Mouse (Mus musculus) stomach, embryonic 14.5 days (tissue): ENCODE data around the gene Cbfa2t3. TPM values are rescaled to one million over a fixed set of nuclear protein-coding genes. Genes with fewer than 3 reads are reported as not detected.

Source experiments
- ATAC-seq: fragments of 200-750 bp; cut with Nextera tagmentation; 2 replicates; pipeline ENCODE4 v1.8.0; 2017; ENCODE audit warnings: low read depth, moderate TSS enrichment; ENCODE audit not compliant: insufficient number of reproducible peaks, insufficient read depth, low FRiP score
- H3K27ac ChIP-seq: fragments of 300-500 bp; sonication (generic); 2 replicates; pipeline ENCODE4 v1.5.1; 2014; ENCODE audit warnings: mild to moderate bottlenecking, low read length, moderate library complexity, mixed read lengths
- H3K27me3 ChIP-seq: fragments of 300-500 bp; sonication (generic); 2 replicates; pipeline ENCODE4 v1.6.1; 2014; ENCODE audit warnings: low read length, control low read depth, mixed read lengths; ENCODE audit not compliant: control insufficient read depth, insufficient read depth
- H3K36me3 ChIP-seq: fragments of 300-500 bp; sonication (generic); 2 replicates; pipeline ENCODE4 v1.6.1; 2014; ENCODE audit warnings: mild to moderate bottlenecking, control low read depth, low read length, moderate library complexity, mixed read lengths; ENCODE audit not compliant: control insufficient read depth, insufficient read depth
- H3K4me1 ChIP-seq: fragments of 300-500 bp; sonication (generic); 2 replicates; pipeline ENCODE4 v1.6.1; 2014; ENCODE audit warnings: low read length, control low read depth, mixed read lengths; ENCODE audit not compliant: control insufficient read depth, insufficient read depth
- H3K4me2 ChIP-seq: fragments of 300-500 bp; sonication (generic); replicated peaks from 2 replicates; pipeline ENCODE4 v1.6.1; 2014; ENCODE audit warnings: low read depth, low read length, control low read depth
- H3K4me3 ChIP-seq: fragments of 300-500 bp; sonication (generic); 2 replicates; pipeline ENCODE4 v1.5.1; 2014; ENCODE audit warnings: low read depth, low read length, control low read depth
- H3K9ac ChIP-seq: fragments of 300-500 bp; sonication (generic); replicated peaks from 2 replicates; pipeline ENCODE4 v1.6.1; 2014; ENCODE audit warnings: low read depth, mild to moderate bottlenecking, control low read depth, low read length, moderate library complexity, mixed read lengths
- H3K9me3 ChIP-seq: fragments of 300-500 bp; sonication (generic); 2 replicates; pipeline ENCODE4 v1.6.1; 2016; ENCODE audit warnings: low read depth, low read length, control low read depth; ENCODE audit not compliant: control insufficient read depth
- WGBS: fragments of 180-500 bp; shearing (Covaris S2); extraction: QIAGEN DNeasy Blood & Tissue Kit; methylation state at CpG from one replicate; pipeline ENCODE4 v1.1.7; 2014; 5-methylcytosine and 5-hydroxymethylcytosine counted together
- polyA plus RNA-seq: library from polyadenylated mRNA; unstranded; fragments of >200 nt; fragmentation: Nextera tagmentation; extraction: Ambion mirVana; gene quantifications from 2 replicates; pipeline ENCODE4 v1.2.1, GENCODE M21; 2014

Gene Cbfa2t3
- polyA plus RNA-seq, 1 experiment from 2014 or later, result 4.1 TPM

- Histone ChIP-seq H3K9me3 (no peaks in the 10 kb centered on the region), H3K4me3 (no peak overlapping the region), H3K4me1 (0 out of 2 replicates have a peak, but pooled peaks cover 4% of the 10 kb centered on the region), H3K27ac (no peak overlapping the region), H3K9ac (no peak overlapping the region), H3K4me2 (no peak overlapping the region), H3K27me3 (no peaks in the 10 kb centered on the region), H3K36me3 (no peaks in the 10 kb centered on the region)
- ATAC-seq, result no peak
- 45% methylated on average over 4 of the region's 4 CpGs for WGBS
Measured at GRCm38 (mm10) chr8:122737071-122737470, 38.2 kb upstream of the Cbfa2t3 start.

DNA sequence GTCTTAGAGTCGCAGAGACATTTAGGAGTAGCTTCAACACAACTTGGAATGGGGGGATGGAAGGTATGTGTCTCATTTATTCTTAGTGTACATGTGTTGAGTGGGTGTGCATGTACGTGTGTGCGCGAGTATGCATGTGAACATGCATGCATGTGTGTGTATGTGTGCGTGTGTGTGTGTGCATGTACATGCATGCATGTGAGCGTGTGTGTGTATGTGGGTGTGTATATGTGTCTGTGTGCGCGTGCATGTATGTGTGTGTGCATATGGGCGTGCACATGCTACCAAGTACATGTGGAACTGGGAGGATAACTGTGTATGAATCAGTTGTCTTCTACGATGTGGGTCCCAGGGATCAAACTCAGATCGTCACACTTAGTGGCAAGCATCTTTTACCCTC, 37.7 kb upstream of the Cbfa2t3 start:
- no peaks in the 10 kb centered on the region for H3K9me3 ChIP-seq
- H3K4me2 ChIP-seq, result no peak overlapping the region
- H3K4me3 ChIP-seq, result no peak overlapping the region
- H3K9ac ChIP-seq, result no peak overlapping the region
- no peak overlapping the region for H3K27ac ChIP-seq
- WGBS, result 87% methylated on average over 11 of the region's 11 CpGs
- H3K36me3 ChIP-seq, result no peaks in the 10 kb centered on the region
- ATAC-seq, result no peak
- 0 out of 2 replicates have a peak, but pooled peaks cover 4% of the 10 kb centered on the region for H3K4me1 ChIP-seq
- H3K27me3 ChIP-seq, result no peaks in the 10 kb centered on the region

GRCm38 (mm10) chr8:122735542-122736473, 36.9 kb upstream of the Cbfa2t3 start:
- Histone ChIP-seq H3K4me1 (0 out of 2 replicates have a peak, but pooled peaks cover 4% of the 10 kb centered on the region), H3K4me3 (no peak overlapping the region), H3K27ac (no peak overlapping the region), H3K27me3 (no peaks in the 10 kb centered on the region), H3K36me3 (no peaks in the 10 kb centered on the region), H3K4me2 (no peak overlapping the region), H3K9me3 (no peaks in the 10 kb centered on the region), H3K9ac (no peak overlapping the region)
- WGBS, result 44% methylated on average over 19 of the region's 19 CpGs
- peak; percentile 77 for ATAC-seq

GRCm38 (mm10) chr8:122735110-122735509, 36.2 kb upstream of the Cbfa2t3 start:
- H3K9me3 ChIP-seq, result no peaks in the 10 kb centered on the region
- H3K9ac ChIP-seq, result no peak overlapping the region
- H3K36me3 ChIP-seq, result no peaks in the 10 kb centered on the region
- ATAC-seq, result no peak
- 0 out of 2 replicates have a peak, but pooled peaks cover 4% of the 10 kb centered on the region for H3K4me1 ChIP-seq
- no peak overlapping the region for H3K4me2 ChIP-seq
- H3K4me3 ChIP-seq, result no peak overlapping the region
- WGBS, result 54% methylated on average over 3 of the region's 3 CpGs
- no peak overlapping the region for H3K27ac ChIP-seq
- no peaks in the 10 kb centered on the region for H3K27me3 ChIP-seq

GRCm38 (mm10) chr8:122728630-122729029, 29.7 kb upstream of the Cbfa2t3 start:
- no peak for ATAC-seq

DNA sequence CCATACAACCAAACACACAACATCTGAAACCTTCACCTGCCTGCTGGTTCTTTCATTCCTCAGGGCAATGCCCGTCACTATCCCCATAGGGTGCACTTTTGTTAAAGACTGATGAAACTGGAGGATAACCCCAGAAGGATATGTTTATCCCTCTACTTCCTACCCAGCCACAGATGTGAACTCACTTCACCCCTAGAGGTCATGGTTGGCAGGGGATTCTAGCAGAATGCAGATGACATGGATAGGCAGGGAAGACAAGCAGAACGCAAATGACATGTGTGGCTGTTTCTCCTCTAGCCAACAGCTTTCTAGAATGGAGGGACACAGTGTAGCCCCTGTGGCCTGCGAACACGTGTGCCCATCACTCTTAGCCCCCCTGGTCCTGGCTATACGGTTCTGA, 28.5 kb upstream of the Cbfa2t3 start:
- no peaks in the 10 kb centered on the region for H3K4me1 ChIP-seq
- WGBS, result 56% methylated on average over 5 of the region's 5 CpGs
- no peak overlapping the region for H3K27ac ChIP-seq
- H3K27me3 ChIP-seq, result no peaks in the 10 kb centered on the region
- H3K4me3 ChIP-seq, result no peak overlapping the region
- H3K9me3 ChIP-seq, result no peaks in the 10 kb centered on the region
- no peak overlapping the region for H3K9ac ChIP-seq
- ATAC-seq, result no peak
- no peaks in the 10 kb centered on the region for H3K36me3 ChIP-seq
- no peak overlapping the region for H3K4me2 ChIP-seq

More at GRCm38 (mm10) chr8:122728630-122729029, 29.7 kb upstream of the Cbfa2t3 start:
- Histone ChIP-seq H3K4me3 (no peak overlapping the region), H3K4me1 (no peaks in the 10 kb centered on the region), H3K4me2 (no peak overlapping the region), H3K9ac (no peak overlapping the region), H3K9me3 (no peaks in the 10 kb centered on the region), H3K27me3 (no peaks in the 10 kb centered on the region), H3K36me3 (no peaks in the 10 kb centered on the region), H3K27ac (no peak overlapping the region)
- 9% methylated on average over 3 of the region's 3 CpGs for WGBS

DNA sequence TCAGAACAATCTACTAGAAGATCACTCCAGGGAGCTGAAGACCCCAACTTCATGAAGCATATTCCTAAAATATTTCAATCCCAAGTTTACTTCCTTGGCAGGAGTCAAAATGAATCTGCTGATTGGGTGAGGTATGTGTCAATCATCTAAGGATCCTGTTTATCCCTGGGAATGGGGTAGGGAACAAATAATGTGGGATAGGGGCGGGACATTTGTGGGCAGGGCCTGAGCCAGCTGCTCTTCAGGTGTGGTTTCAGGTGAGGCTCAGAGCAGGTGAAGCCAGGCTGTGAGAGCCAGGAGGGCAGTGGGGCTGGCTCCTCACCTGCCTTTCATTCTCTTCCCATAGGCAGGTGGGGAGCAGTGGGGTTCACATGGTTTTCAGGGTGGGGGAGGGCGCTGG, 27.9 kb upstream of the Cbfa2t3 start:
- no peak overlapping the region for H3K27ac ChIP-seq
- 39% methylated on average over 2 of the region's 2 CpGs for WGBS
- H3K4me1 ChIP-seq, result no peaks in the 10 kb centered on the region
- no peak overlapping the region for H3K9ac ChIP-seq
- ATAC-seq, result no peak
- no peak overlapping the region for H3K4me2 ChIP-seq
- H3K9me3 ChIP-seq, result no peaks in the 10 kb centered on the region
- H3K36me3 ChIP-seq, result no peaks in the 10 kb centered on the region
- no peaks in the 10 kb centered on the region for H3K27me3 ChIP-seq
- H3K4me3 ChIP-seq, result no peak overlapping the region

- no peak overlapping the region for H3K9ac ChIP-seq
- peaks cover 4% of the 10 kb centered on the region; the same call in 1 of the 2 replicates for H3K4me1 ChIP-seq
- H3K4me3 ChIP-seq, result no peak overlapping the region
- ATAC-seq, result no peak
- 91% methylated on average over 6 of the region's 6 CpGs for WGBS
- no peak overlapping the region for H3K4me2 ChIP-seq
- no peaks in the 10 kb centered on the region for H3K36me3 ChIP-seq
- H3K27me3 ChIP-seq, result 0 out of 2 replicates have a peak, but pooled peaks cover 5% of the 10 kb centered on the region
- no peak overlapping the region for H3K27ac ChIP-seq
- no peaks in the 10 kb centered on the region for H3K9me3 ChIP-seq
Measured at GRCm38 (mm10) chr8:122725187-122725586, 26.3 kb upstream of the Cbfa2t3 start.
